Mouse (Mus musculus): ENCODE results near the gene Tbx1.

GRCm38 (mm10) chr16:18624641-18625040 is 34.2 kb upstream of the Tbx1 start:
- TF ChIP-seq CTCF (IDR thresholded peaks at IDR 0.05; ENCODE audit: borderline replicate concordance, insufficient read depth, low read length) (no peak), POLR2A (IDR thresholded peaks at IDR 0.05; ENCODE audit: low read depth, low read length) (no peak)

All from embryonic fibroblast, embryonic 13.5 days (primary cell).